Mouse (Mus musculus): ENCODE results near the gene Smbd1.

DNA sequence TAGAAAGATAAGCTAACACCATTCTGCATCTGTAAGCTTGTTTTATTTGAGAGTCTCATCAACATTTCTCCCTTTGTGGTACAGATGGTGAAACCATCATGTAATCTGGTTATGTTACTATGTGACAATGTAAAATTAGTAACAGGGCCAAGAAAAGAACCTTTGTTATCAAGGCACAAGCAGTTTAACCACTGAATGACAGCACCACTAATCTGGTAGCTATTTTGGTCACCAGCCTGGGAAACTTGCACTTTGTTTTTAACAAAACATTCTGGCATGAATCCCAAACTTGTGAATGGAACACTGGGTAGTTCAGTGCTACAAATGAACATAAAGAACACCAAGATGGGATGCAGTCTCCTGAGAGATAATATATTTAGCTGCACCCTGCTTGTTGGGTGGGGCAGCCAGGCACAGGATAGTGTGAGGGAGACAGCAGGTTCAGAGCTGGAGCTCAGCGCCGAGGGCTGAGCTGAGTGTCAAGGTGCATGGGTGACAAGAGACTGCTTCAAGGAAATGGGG lies 43.8 kb upstream of the Smbd1 start:
- TF ChIP-seq CTCF (conservative IDR thresholded peaks at IDR 0.05 in 1 of 2, IDR thresholded peaks at IDR 0.05 in 1 of 2; ENCODE audit: low read depth in 2 of 2, low read length in 2 of 2) (no peak), POLR2A (IDR thresholded peaks at IDR 0.05; ENCODE audit: low read depth, low read length) (no peak), E2F4 (IDR thresholded peaks at IDR 0.05; ENCODE audit: insufficient replicate concordance, low read depth, low read length) (no peak), KAT2A (IDR thresholded peaks at IDR 0.05; ENCODE audit: insufficient replicate concordance, low read length) (no peak), CHD1 (IDR thresholded peaks at IDR 0.05; ENCODE audit: low read depth, low read length) (no peak), ZNF384 (IDR thresholded peaks at IDR 0.05; ENCODE audit: low read depth, low read length) (no peak), RAD21 (IDR thresholded peaks at IDR 0.05; ENCODE audit: low read depth, low read length) (no peak), ZKSCAN1 (IDR thresholded peaks at IDR 0.05; ENCODE audit: borderline replicate concordance, low read depth, low read length) (no peak), GABPA (IDR thresholded peaks at IDR 0.05; ENCODE audit: insufficient replicate concordance, low read depth, low read length) (no peak), USF2 (conservative IDR thresholded peaks at IDR 0.05; ENCODE audit: low read depth, low read length) (no peak), JUND (conservative IDR thresholded peaks at IDR 0.05; ENCODE audit: low read depth, low read length) (no peak), EP300 (IDR thresholded peaks at IDR 0.05; ENCODE audit: low read length) (no peak), ZMIZ1 (IDR thresholded peaks at IDR 0.05; ENCODE audit: low read depth, low read length) (no peak)
